Mouse (Mus musculus) Patski (cell line): ENCODE data around the gene Zp3. TPM values are rescaled to one million over a fixed set of nuclear protein-coding genes. Genes with fewer than 3 reads are reported as not detected.
A peak's percentile ranks its signal among the peaks of the same experiment; 100 is the strongest.

Experiments
- ATAC-seq: fragments of 100-300 bp; one replicate; pipeline ENCODE4 v1.8.0; 2021
- CTCF ChIA-PET: fragments of 350-600 bp; sonication (Branson Sonifier 250); formaldehyde crosslinking; loops from one replicate; lab custom pipeline; 2022; ENCODE audit warnings: inconsistent platforms; lab: Charles Lee
- POLR2A ChIA-PET: fragments of 350-600 bp; sonication (Branson Sonifier 250); formaldehyde crosslinking; loops from one replicate; lab custom pipeline; 2022; ENCODE audit warnings: antibody characterized with exemption, inconsistent platforms; lab: Charles Lee
- DNase-seq: peaks from one replicate; pipeline ENCODE4 v3.0.0-alpha.2; 2011; ENCODE audit warnings: low read depth, low spot score
- H3K27me3 ChIP-seq: fragments of 371-371 bp; one replicate; pipeline ENCODE4 v1.5.1; 2021
- CTCF ChIP-seq: fragments of 100-300 bp; IDR thresholded peaks from one replicate; pipeline ENCODE4 v1.5.1; 2021
- in situ Hi-C: fragments of 300-500 bp; cut with MboI; formaldehyde crosslinking; loops from 3 replicates; pipeline ENCODE4 v1.11.1; 2018; ENCODE audit warnings: low pct_unique_long_range_greater_than_20kb, mixed read lengths
- polyA plus RNA-seq: library from polyadenylated mRNA; unstranded; gene quantifications from one replicate; pipeline ENCODE4 v1.2.3, GENCODE M21; 2021

The Zp3 gene
- polyA plus RNA-seq, 1 experiment from 2014 or later: 0.04 TPM

- in situ Hi-C loops: no loop called here
Observed at GRCm38 (mm10) chr5:136018726-136019125, 38.8 kb downstream of the Zp3 start.

GRCm38 (mm10) chr5:136019907-136020306 is 40.0 kb downstream of the Zp3 start:
- no peak for TF ChIP-seq CTCF
- CTCF ChIA-PET: interaction anchor here (0.6 to 2.5 kb wide), 7 partner anchors 10 to 117 kb away, joined by 3 to 7 read pairs (median 3); no protein-coding TSS in a partner anchor
- in situ Hi-C loops: no loop called here

More at GRCm38 (mm10) chr5:136018726-136019125, 38.8 kb downstream of the Zp3 start:
- TF ChIP-seq CTCF: no peak
- DNase-seq (no peak), ATAC-seq (no peak)
- CTCF ChIA-PET: interaction anchor here (0.8 to 2.5 kb wide), 5 partner anchors 9 to 37 kb away, joined by 3 to 7 read pairs (median 3); no protein-coding TSS in a partner anchor
- POLR2A ChIA-PET: interaction anchor here (0.9 to 1.2 kb wide), 2 partner anchors 12 to 32 kb away, joined by 3 to 4 read pairs; no protein-coding TSS in a partner anchor
- no peaks in the 10 kb centered on the region for H3K27me3 ChIP-seq

GRCm38 (mm10) chr5:136025712-136026111 is 45.8 kb downstream of the Zp3 start:
- no peak for ATAC-seq
- DNase-seq: no peak
- in situ Hi-C loops: no loop called here
- ChIA-PET POLR2A (interaction anchor here (1.3 kb wide), 1 partner anchor 28 kb away, joined by 3 read pairs; no protein-coding TSS in a partner anchor), CTCF (interaction anchor here (1.2 to 1.4 kb wide), 2 partner anchors 11 to 38 kb away, joined by 4 to 5 read pairs; no protein-coding TSS in a partner anchor)
- no peaks in the 10 kb centered on the region for H3K27me3 ChIP-seq
- no peak for TF ChIP-seq CTCF

More at GRCm38 (mm10) chr5:136019907-136020306, 40.0 kb downstream of the Zp3 start:
- DNase-seq (peak; percentile 76), ATAC-seq (peak; percentile 92)
- POLR2A ChIA-PET: interaction anchor here (1.2 kb wide), 1 partner anchor 31 kb away, joined by 4 read pairs; no protein-coding TSS in a partner anchor
- H3K27me3 ChIP-seq: no peaks in the 10 kb centered on the region

GRCm38 (mm10) chr5:136026859-136027258 is 47.0 kb downstream of the Zp3 start:
- in situ Hi-C loops: no loop called here
- TF ChIP-seq CTCF: no peak
- POLR2A ChIA-PET: interaction anchor here (0.6 kb wide), 1 partner anchor 23 kb away, joined by 4 read pairs; no protein-coding TSS in a partner anchor
- H3K27me3 ChIP-seq: no peaks in the 10 kb centered on the region
- DNase-seq: no peak
- ATAC-seq: no peak
- CTCF ChIA-PET: interaction anchor here (0.7 to 1.9 kb wide), 6 partner anchors 9 to 32 kb away, joined by 3 to 6 read pairs (median 4); partner anchors contain the start of gene Dtx2

- ATAC-seq (no peak), DNase-seq (no peak)
- POLR2A ChIA-PET: interaction anchor here (0.8 kb wide), 1 partner anchor 14 kb away, joined by 5 read pairs; no protein-coding TSS in a partner anchor
- CTCF ChIA-PET: interaction anchor here (0.7 to 1.9 kb wide), 9 partner anchors 9 to 135 kb away, joined by 3 to 6 read pairs (median 3); partner anchors contain the start of gene Dtx2
- no peak for TF ChIP-seq CTCF
- no peaks in the 10 kb centered on the region for H3K27me3 ChIP-seq
- in situ Hi-C loops: no loop called here
Observed at GRCm38 (mm10) chr5:136027612-136028311, 47.9 kb downstream of the Zp3 start.

GRCm38 (mm10) chr5:136034868-136035267 is 55.0 kb downstream of the Zp3 start:
- in situ Hi-C loops: no loop called here

GRCm38 (mm10) chr5:136035285-136035684 is 55.4 kb downstream of the Zp3 start:
- POLR2A ChIA-PET: no interaction called here
- TF ChIP-seq CTCF: no peak
- H3K27me3 ChIP-seq: no peaks in the 10 kb centered on the region
- no peak for ATAC-seq
- in situ Hi-C loops: no loop called here
- no peak for DNase-seq
- CTCF ChIA-PET: interaction anchor here (1.8 to 2.4 kb wide), 2 partner anchors 10 to 19 kb away, joined by 4 to 7 read pairs; no protein-coding TSS in a partner anchor

More at GRCm38 (mm10) chr5:136034868-136035267, 55.0 kb downstream of the Zp3 start:
- no peak for TF ChIP-seq CTCF
- POLR2A ChIA-PET: interaction anchor here (0.5 kb wide), 1 partner anchor 31 kb away, joined by 4 read pairs; no protein-coding TSS in a partner anchor
- no peaks in the 10 kb centered on the region for H3K27me3 ChIP-seq
- CTCF ChIA-PET: interaction anchor here (1.0 to 2.4 kb wide), 3 partner anchors 19 to 39 kb away, joined by 3 to 7 read pairs (median 3); no protein-coding TSS in a partner anchor
- DNase-seq (no peak), ATAC-seq (no peak)

GRCm38 (mm10) chr5:136036667-136037066 is 56.8 kb downstream of the Zp3 start:
- no peaks in the 10 kb centered on the region for H3K27me3 ChIP-seq
- no peak for DNase-seq
- no peak for TF ChIP-seq CTCF
- in situ Hi-C loops: no loop called here
- ChIA-PET CTCF (interaction anchor here (1.3 to 1.8 kb wide), 3 partner anchors 10 to 49 kb away, joined by 3 to 6 read pairs (median 4); no protein-coding TSS in a partner anchor), POLR2A (interaction anchor here (0.6 kb wide), 1 partner anchor 181 kb away, joined by 3 read pairs; no protein-coding TSS in a partner anchor)
- no peak for ATAC-seq

Other genes with a start within 250 kb of the Zp3 start
- gene Tmem120a, start 235.7 kb upstream of the Zp3 start, polyA plus RNA-seq: 66.3 TPM
- gene Styxl1, start 201.7 kb upstream of the Zp3 start, polyA plus RNA-seq: 1.5 TPM
- gene Mdh2, start 201.6 kb upstream of the Zp3 start, polyA plus RNA-seq: 1,249 TPM
- 0.01 TPM for gene Srrm3, start 173.2 kb upstream of the Zp3 start, polyA plus RNA-seq
- 616 TPM for gene Hspb1, start 92.2 kb upstream of the Zp3 start, polyA plus RNA-seq
- gene Ywhag, start 45.5 kb upstream of the Zp3 start, polyA plus RNA-seq: 237 TPM
- gene Ssc4d, start 5.6 kb upstream of the Zp3 start, polyA plus RNA-seq: 2.4 TPM
- gene Dtx2, start 14.7 kb downstream of the Zp3 start, polyA plus RNA-seq: 22.2 TPM
- 0.95 TPM for gene Upk3b, start 58.4 kb downstream of the Zp3 start, polyA plus RNA-seq
- gene Upk3bl, start 74.4 kb downstream of the Zp3 start, polyA plus RNA-seq: 5.7 TPM
- gene Rasa4, start 103.8 kb downstream of the Zp3 start, polyA plus RNA-seq: 8.7 TPM
- gene Polr2j, start 136.5 kb downstream of the Zp3 start, polyA plus RNA-seq: 147 TPM
- gene Lrwd1, start 156.0 kb downstream of the Zp3 start, polyA plus RNA-seq: 37.3 TPM
- 11.2 TPM for gene Alkbh4, start 156.0 kb downstream of the Zp3 start, polyA plus RNA-seq
- 40.0 TPM for gene Orai2, start 190.6 kb downstream of the Zp3 start, polyA plus RNA-seq
- gene Prkrip1, start 218.9 kb downstream of the Zp3 start, polyA plus RNA-seq: 63.4 TPM